Mouse (Mus musculus): ENCODE results near the gene Gm20498.

The Gm20498 gene

GRCm38 (mm10) chr12:81332875-81333421 lies 199.8 kb downstream of the Gm20498 start, which contains the start of gene Slc8a3:
TSS of gene Slc8a3 (minus strand) at chr12:81333180.
- DNase-seq (ENCODE audit: low read depth, low spot score) = peak; percentile 18

- peak; percentile 7 for DNase-seq (ENCODE audit: low read depth, low spot score)
These were observed 200.5 kb downstream of the Gm20498 start for GRCm38 (mm10) chr12:81331937-81332874.

DNA sequence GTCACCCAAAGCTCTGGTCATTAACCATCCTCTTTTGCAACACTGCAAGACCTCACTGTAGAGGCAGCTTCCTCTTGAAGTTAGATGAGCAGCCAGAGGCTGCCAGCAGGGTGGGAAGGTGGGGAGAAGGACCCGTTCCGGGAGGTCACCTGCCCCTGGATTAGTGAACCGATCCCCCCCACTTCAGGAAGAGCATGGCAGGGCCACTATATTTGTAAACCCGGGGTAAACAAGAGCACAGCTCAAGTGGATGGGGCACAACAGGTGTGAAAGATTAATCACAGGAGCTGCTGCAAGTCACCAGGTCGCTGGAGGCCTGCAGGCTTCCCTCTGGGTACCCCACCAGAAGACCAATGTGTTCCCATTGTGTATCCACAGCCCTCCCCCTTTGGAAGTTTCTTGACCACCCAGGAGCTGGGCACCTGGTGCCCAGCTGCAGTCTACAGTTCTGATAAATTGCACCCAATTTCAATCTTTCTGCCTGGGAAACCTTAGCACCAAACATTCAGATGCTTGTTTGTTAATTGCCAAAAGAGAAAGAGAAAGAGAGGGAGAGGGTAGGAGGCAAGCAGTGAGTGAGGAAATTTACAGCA lies 201.6 kb downstream of the Gm20498 start:
- no peak for DNase-seq (ENCODE audit: low read depth, low spot score)

- no peak for DNase-seq (ENCODE audit: low read depth, low spot score)
These were observed 207.7 kb downstream of the Gm20498 start for GRCm38 (mm10) chr12:81324991-81325390.

- DNase-seq (ENCODE audit: low read depth, low spot score) = no peak
These were observed 208.6 kb downstream of the Gm20498 start for GRCm38 (mm10) chr12:81324116-81324515.

- DNase-seq (ENCODE audit: low read depth, low spot score) = no peak
These were observed 211.7 kb downstream of the Gm20498 start for GRCm38 (mm10) chr12:81321021-81321420.

DNA sequence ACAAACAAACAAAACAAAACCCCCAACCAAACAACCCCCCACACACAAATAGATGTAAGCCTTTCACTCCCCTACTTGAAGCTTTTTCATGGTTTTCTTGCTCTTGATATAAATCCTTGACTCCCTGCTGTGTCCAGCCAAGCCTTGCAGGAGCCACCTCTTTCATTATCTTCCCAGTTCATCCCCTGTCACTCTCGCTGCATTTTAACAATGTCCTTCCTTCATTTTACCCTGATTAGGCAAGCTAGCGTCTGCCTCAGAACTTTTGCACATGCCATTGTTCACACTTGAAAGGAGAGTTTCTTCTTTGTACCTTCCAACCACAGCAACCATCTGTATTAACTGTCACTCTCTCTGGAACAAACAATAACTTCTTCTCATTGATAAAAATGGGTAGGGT lies 214.9 kb downstream of the Gm20498 start:
- DNase-seq (ENCODE audit: low read depth, low spot score) = no peak

GRCm38 (mm10) chr12:81315953-81316352 lies 216.8 kb downstream of the Gm20498 start:
- DNase-seq (ENCODE audit: low read depth, low spot score) = no peak

Measured in WW6 (cell line).